Mouse (Mus musculus) erythroid progenitor cell, adult 5-6 weeks (primary cell): ENCODE results near the gene Farp2. TPM values are rescaled to one million over a fixed set of nuclear protein-coding genes. Genes with fewer than 3 reads are reported as not detected.
"Not testable (repeated sequence)": the region's sequence is repeated elsewhere in the genome, so short reads cannot be mapped to it uniquely, and the experiment has no call there.

Experiments used
- ATAC-seq: replicated peaks from 2 replicates; pipeline ENCODE4 v1.8.0; 2016; ENCODE audit warnings: moderate number of reproducible peaks, mild to moderate bottlenecking, moderate TSS enrichment, inconsistent platforms; ENCODE audit not compliant: poor library complexity, low FRiP score, severe bottlenecking
- total RNA-seq, 2 experiments: library from RNA; stranded (forward) in 1 of 2; stranded (reverse) in 1 of 2; fragments of 150-400 nt in 1 of 2; fragments of 186-747, 209-891 nt in 1 of 2; gene quantifications; 2 replicates each; pipeline versions ENCODE4 v1.2.3 to v1.2.4; 2015 to 2017; ENCODE audit warnings: low replicate concordance in 2 of 2

Gene Farp2
- total RNA-seq (2015; ENCODE audit: low replicate concordance) (not detected in 2 replicates), total RNA-seq (2017; ENCODE audit: low replicate concordance) (0.64 and 1.5 TPM in 2 replicates)

DNA sequence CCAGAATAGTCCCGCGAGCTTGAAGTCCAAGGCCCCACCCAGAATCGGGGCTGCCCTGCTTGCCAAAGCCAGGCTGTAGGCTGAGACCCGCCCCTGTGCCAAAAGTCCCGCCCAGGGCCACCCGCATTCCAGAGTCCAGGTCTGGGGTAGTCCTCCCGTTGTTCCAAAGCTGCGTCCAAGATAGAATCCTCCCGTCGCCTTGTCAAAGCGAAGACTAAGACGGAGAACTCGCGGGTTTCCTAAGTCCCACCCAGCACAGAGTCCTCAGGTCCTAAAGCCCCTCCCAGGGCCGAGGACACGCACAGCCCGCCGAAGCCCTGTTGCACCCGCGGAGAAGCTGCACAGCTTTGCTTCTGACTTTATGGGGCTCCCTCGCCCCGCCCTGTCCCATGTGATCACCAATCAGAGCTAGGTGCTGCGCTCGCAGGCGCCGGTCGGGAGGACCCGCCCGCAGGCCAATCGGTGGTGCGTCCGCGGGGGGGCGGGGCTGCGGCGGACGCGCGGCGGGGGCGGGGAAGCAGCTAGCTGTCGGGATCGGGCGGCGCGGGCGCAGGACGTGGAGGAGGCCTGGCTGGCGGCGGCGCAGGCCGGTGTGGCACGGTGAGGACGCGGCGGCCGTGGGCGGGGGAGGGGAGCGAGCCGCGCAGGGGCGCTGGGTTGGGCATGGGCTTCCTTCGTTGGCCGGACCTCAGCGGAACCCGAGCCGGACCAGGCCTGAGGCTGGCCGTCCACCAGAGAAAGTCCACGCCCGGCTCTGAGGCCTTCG, at the start of gene Farp2:
Farp2 (plus strand) TSS at position 495 of the 766 bp plus-strand sequence.
- ATAC-seq, result peak; percentile 96

DNA sequence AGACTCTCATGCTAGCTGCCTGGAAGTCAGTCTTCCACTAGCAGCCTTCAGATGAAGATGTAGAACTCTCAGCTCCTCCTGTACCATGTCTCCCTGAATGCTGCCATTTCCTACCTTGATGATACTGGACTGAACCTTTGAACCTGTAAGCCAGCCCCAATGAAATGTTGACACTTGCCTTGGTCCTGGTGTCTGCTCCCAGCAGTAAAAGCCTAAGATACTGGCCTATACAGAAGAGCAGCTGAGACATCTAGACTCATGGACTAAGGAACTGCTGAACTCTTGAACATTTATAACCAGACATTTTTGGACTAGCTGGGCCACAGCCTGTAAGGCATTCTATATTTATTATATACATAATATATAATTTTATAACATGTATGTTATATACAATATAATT, 46.8 kb upstream of the Farp2 start:
- ATAC-seq, result no peak

DNA sequence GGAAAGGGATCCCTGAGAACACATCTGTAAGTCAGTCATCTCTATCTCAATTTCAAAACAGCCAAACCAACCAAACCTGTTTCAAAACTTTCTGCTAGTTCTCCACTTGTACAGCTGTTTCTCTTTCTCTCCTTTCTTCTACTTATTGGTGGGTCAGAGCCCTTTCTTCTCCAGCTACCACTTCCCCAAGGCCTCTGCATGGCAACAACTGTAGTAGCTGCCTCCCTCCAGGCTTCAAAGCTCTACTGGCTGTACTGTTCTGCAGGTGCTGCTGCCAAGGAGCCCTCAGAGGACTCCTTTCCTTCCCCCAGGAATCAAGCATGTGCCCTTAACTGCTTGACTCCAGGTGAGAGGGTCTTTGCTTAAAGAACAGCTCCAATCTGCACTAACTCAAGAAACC, 46.1 kb upstream of the Farp2 start:
- ATAC-seq, result no peak

DNA sequence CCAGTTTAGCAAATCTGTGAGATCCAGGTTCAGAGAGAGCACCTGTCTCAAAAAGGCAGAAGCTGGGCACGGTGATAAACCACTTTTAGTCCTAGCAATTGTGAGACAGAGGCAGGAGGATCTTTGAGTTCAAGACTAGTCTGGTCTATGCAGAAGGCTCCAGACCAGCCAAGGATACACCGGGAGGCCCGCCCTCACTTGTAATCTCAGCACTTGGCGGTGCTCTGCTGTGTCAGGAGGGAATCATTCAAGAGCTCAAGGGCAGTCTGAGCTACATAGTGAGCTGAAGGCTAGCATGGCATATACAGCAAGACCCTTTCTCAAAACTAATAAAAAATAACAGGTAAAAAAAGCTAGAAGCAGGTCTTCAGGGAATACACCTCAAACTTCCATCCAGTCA, 43.3 kb upstream of the Farp2 start:
- ATAC-seq, result no peak

DNA sequence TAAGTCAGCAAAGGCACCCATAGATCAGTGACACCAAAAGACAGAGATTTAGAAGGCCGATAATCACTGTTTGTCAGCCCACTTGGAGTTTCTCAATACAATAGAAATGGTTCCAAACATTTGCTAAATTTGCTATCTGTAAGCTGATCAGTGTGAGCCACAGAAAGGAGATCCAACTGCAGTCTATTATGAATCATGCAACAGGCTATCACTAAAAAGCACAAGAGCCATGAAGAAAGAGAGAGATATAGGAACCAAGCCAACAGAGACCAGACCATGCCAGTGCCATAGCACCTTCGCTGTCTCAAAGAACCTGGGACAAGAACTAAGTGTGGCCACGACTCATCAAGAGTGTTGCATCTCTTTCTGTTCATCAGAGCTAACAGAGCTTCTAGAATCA, 36.2 kb upstream of the Farp2 start:
- no peak for ATAC-seq

DNA sequence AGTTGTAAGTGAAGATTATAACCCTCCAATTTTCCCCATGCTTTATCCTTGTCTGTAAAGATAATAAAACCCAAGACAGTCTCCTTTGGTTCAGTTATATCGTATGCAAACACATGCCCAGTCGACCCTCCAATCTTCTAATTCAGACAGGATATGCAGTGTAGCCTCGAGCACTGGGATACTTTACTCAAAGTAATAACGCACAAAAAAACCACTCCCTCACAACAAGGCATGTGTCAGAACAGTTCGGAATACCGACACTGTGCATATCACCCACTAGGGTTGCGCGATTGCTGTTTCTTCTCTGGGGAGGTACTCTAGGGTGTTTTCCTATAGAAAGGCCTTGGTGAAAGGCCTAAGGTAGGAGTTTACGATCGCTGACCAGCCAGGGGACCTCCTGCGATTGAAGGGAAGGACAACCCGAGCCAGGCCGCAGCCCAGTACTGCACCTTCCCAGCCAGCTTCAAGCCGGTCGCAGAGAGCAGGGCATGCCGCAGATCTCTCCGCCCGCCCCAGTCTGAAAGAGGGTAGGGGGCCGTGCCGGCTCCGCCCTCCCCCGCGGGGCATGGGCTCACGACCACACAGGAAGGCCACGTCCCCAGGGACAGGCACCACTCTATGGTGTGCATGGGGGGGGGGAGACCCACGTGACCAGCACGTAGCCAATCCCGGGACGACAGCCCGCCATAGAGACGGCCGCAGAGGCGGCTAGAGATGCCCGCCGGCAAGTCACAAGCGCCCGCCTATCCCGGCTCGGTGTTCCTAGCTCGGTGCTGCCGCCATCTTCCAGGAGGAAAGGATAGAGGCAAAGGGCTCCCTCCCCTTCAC, 33.9 kb upstream of the Farp2 start:
- peak; percentile 88 for ATAC-seq

DNA sequence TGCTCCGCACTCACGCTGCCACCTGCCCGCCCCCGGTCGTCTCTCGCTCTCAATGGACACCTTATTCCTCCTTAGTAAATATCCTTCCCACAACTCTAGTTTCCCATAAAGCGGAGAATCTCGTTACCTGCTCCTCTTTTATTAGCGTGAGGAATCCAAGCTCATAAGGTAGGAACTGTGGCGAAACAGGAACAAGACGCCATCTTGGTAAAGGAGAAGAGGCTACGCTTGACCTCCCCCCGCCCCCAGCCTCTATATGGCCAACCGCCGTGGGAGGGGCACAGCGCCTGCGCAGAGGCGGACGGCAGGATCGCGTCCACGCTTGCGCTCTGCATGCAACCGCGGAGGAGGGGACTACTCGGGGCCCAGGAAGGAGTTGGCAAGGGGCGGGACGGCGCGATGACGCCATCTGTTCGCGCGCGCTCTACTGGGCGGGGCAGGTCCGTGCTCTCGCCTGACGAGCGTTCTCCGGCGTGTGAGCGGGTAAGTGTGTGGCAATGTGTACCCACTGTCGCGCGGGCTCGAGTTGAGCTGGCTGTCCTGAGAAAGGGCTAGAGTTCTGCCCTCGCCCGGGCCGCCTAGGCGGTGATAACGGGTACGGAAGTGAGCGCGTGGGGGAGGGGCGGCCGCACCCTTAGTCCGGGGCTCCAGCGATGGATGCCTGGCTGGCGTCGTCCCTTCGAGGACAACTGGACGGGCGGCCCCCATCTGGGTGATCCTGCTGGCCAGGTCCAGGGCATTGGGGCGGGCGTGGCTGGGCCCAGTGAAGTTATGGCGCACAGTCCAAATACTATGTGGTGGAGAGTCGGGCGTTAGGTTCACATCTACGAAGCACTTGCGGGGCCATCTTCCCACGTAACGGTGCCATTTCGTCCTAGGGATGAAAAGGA, 33.0 kb upstream of the Farp2 start, which contains the start of gene Hdlbp:
Hdlbp (minus strand) TSS at position 230 of the 890 bp plus-strand sequence.
- peak; percentile 86 for ATAC-seq

DNA sequence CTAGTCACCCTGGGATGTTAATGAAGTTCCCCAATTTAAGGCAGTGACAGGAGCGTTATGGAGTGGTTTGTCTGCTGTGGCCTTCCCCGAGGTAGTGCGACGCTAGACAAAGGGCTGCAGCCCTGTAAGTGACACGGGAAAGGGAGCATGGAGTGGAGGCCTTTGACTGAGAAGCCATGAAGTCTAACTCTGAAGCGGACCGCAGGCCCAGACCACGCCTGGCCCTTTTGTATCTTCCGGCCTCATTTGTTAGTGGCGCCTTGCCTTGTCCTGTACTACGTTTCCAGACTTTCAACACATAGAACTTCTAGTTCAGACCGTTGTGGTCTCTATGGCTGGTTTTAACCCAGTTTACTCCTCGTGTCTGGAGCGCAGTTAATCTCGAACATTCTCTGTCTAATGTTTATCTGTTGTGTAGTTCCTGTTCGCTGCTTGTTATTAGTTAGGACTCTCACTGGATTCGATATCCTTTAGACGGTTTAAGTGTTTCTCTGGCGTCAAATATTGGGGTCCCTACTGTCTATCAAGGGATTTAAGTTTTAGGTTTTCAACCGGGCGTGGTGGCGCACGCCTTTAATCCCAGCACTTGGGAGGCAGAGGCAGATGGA, 32.3 kb upstream of the Farp2 start:
- ATAC-seq, result peak; percentile 18; the same call in 1 of the 2 replicates

DNA sequence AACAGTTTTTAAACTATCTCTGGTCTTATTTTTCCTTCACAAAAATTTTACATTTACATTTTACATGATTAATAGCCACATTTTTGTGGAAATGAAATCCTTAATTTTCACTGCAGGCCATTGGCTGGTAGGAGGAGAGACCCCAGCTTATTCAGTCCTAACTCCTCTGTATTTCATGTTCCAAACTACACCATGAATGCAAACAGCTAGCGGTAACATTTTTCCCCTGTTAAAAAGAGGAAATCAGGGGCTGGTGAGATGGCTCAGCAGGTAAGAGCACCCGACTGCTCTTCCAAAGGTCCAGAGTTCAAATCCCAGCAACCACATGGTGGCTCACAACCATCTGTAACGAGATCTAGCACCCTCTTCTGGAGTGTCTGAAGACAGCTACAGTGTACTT, 25.6 kb upstream of the Farp2 start:
- not testable (repeated sequence) for ATAC-seq

DNA sequence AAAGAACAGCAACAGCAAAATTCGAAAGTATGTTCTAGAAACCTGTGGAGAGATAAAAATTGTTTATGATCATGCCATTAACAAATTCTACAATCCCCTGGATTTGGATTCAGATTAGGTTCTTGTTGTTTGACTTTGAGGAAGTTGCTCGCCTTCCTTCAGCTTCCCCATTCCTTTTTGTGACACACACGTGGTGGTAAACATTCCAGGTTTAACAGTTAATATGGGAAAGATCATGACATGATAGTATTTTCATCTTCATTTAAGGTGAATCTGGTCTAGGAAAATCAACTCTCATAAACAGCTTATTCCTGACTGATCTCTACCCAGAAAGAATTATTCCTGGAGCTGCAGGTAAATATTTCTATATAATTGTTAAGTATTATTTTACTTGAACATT, 16.6 kb upstream of the Farp2 start:
- no peak for ATAC-seq

DNA sequence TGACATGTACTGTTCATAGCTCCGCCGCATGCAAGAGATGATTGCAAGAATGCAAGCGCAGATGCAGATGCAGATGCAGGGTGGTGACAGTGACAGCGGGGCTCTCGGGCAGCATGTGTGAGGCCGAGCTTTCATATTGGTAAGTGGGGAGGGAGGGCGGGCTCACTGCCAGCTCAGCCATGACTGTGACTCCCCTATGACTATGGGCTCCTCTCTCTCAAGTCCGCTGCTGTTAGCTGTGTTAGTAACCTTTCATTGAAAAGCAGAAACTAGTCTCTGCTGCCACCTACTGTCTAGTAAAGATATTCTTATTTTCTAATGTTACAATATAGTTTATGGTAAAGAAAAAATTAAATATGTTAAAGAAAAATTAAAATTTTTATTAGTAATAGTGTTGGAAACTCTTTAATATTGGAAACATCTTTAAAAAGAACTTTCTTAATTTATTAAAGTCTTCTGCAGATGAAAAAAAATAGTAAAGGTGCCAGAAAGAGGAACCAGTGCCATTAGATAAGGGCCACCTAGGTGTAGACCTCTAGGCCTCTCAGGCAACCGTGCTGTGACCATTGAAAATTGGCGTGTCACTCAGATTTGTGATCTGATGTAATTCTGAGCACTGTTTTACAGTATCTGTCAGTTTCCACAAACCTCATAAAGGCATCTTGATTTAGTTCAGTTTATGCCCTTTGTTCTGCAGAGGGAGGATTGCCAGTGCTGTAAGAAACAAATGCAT, 4.8 kb upstream of the Farp2 start:
- no peak for ATAC-seq

DNA sequence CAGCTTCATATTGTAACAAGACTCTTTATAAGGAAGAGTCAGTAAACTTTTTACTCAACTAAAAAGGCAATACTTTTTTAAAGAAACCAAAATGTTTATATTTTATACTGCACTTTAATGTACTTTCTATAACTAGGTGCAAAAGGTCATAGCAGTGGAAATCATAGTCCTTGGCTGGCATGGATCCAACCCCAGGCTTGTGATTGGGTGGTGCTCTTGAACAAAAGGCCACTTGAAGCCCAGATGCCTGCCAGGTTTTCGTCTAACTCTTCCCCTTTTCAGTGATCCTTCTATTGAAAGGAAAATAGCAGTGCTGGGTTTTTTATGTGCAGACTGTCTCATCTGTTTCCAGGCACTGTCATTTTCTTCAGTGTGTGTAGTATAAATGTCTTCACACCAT, 3.3 kb upstream of the Farp2 start:
- not testable (repeated sequence) for ATAC-seq

DNA sequence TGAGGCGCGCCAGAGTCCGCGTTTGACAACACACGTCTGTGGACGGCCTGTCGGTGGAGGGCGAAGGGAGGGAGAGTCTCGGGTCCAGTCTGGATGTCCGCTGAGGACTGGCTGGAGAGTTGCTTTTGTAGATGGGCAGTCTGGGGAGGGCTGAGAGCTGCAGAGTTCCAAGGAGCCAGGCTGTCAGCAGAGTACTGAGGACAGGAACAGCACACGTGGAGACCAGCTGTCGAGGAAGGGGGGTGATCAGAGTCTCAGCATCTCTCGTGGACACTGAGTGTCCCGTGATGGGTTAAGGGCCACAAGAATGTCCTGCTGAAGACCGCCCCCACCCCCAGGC, 442 bp downstream of the Farp2 start:
- ATAC-seq, result peak; percentile 3; the same call in 1 of the 2 replicates

DNA sequence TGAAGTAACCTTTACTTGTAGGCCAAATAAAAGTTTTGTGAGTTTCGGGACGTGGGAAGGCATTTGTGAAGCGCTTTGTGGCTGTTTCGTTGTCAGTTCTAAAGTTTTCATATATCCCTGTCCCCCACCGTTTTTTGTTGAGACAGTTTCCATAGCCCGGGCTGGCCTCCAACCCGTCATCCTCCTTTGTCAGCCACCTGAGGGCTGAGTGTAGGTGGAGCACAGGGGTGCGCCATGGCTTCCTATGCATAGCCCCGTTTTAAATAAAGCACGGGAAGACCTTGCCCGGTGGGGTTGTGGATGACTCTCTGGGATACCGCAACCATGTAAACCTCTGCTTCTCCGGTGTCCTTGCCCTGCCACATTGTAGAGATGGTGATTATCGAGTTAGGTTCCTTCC, 1.3 kb downstream of the Farp2 start:
- ATAC-seq, result no peak

DNA sequence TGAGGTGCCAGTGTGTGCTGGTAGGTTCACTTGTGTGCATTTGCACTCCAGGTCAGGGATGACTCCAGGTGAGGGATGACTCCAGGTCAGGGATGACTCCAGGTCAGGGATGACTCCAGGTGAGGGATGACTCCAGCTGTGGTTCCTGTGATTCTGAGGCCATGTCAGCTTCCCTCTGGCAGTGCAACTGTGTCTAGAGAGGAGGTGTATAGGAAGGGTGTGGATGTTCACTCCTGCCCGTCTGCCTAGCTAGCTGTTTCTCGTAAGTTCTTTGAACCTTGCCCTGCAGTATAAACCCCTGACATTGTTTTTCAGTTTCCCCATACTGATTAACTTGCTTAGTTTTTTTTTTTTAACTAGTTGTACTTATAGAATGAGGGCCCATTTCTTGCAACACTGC, 9.6 kb downstream of the Farp2 start:
- no peak for ATAC-seq

DNA sequence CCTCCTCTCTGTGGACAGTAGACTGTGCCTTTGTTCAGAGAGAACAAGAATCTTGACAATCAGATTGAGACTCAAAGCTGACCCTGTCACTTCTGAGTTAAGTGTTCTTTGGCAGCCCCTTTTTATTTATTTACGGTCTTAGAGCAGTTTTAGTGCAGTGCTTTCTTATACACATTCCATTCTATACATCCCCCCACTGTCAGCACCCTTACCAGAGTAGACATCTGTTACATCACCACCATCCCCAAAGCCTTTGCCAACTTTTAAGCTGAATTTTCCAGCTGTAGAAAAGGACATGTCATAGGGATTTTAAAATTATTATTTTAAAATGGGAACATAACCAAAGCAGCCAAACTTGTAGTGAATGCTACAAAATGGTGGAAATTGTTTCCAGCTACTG, 10.4 kb downstream of the Farp2 start:
- ATAC-seq, result no peak

DNA sequence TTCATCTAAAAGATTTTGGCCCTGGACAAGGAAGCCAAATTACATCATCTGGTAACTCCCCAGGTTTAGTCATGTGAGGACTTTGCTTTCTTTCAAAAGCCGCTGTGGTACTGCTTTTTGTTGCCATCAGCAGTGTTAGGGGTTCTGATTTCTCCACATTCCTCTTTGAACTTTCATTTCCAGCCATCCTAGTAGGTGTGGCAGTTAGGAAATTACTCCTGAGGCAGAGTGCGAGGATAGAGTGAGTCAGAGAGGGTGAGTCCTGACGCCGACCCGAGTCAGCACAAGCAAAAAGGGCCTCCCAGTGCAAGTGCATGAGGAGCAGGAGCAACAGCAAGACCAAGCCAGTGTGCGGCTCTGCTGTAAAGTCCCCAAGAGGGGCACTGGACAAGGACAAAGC, 17.9 kb downstream of the Farp2 start:
- ATAC-seq, result no peak

DNA sequence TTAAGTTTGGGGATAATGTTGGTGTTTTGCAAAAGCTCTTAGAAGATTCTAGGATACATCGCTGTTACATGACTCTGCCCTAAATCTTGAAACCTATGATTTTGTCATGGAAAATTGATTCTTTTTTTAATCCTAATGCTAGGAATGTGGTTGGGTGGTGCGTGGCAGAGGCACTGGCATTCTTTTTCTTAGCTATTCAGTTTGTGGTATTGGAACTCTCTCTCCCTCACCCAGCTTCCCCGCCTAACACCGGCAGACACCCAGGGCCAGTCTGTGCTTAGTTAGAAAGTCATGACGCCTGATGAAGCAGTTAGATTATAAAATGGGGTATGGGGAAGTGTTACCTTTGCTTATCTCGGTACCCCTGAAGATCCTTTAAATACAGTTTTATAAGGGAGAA, 25.3 kb downstream of the Farp2 start:
- ATAC-seq, result no peak

DNA sequence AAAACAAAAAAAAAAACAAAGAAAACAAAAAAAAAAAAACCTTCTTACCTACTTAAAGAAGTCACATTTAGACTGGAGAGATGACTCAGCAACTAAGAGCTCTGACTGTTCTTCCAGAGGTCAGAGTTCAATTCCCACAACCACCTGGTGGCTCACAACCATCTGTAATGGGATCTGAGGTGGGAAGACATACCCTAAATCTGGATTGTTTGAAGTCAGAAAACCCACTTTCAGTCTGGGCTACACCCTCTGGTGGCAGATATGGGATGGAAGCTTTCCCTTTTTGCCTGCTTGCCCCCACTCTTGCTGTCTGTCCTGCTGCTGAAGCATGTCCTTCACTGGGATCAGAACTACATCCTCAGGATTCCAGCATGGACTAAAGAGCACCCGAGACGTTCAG, 31.3 kb downstream of the Farp2 start:
- no peak for ATAC-seq
